Mouse (Mus musculus): Measurements from ENCODE around the gene Nos1ap. TPM values are rescaled to one million over a fixed set of nuclear protein-coding genes. Genes with fewer than 3 reads are reported as not detected.

Gene Nos1ap
- 17.2 and 23.5 TPM in 2 replicates for polyA plus RNA-seq (2012; rRNA removed)

DNA sequence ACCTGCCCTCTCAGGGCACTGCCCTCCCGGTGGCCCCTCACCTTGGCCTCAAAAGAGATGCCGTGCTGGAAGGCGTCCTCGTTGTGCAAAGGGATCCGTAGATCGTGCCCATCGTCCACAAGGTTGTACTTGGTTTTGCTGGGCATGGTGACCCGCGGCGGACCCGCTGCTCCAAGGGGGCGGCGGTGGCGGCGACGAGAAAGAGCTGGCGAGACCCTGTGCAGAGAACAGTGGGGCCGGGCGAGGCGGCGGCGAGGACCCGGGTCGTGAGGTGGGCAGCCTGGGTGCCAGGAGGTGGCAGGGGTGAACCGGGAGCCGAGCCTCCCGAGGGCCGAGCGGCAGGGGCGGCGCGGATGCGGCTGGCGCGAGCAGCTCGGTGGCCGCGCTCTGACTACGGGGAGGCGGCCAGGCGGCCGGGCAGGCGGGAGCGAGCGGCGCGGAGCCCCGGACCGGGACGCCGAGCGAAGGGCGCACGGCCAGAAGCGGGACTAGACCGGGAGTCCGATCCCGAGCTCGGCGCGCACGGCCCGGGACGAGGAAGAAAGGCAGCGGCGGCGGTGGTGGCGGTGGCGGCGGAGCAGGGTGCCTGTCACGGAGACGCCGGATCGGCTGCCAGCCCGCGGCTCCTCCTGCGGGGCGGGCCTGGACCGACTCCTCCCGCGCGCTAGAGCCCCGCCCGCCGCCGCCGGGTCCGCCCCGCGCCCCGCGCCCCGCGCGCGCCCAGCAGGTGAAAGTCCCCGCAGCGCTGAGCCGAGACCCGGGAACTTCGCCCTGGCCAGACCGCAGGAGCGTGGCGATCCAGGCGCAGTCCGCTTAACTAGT is at the start of gene Nos1ap:
Nos1ap (minus strand) TSS at position 643 of the 822 bp plus-strand sequence.

DNA sequence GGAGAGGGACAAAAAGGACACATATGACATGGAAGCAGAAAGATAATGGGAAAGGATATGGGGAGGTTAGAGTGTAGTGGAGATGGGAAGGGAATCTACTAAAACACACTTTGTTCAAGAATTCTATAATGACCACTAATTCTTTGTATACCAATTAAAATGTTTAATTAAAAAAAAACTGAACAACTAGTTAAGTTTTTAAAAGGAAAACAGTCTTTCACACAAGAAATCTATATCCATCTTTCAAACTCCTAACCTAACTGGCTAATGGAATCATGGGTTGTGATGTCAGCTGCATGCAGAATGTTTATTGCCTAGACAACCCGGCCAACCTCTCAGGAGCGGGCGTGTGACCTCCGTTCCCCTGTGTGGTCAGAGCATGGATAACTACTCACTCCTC is 281.2 kb downstream of the Nos1ap start, which contains the start of gene Spata46:
Spata46 (plus strand) TSS at position 301 of the 400 bp plus-strand sequence.

GRCm38 (mm10) chr1:170306232-170306631 is 283.4 kb downstream of the Nos1ap start, which contains the start of gene Gm7694:
Gm7694 (minus strand) TSS chr1:170306332.

GRCm38 (mm10) chr1:170277016-170277415 is 312.6 kb downstream of the Nos1ap start, which contains the start of gene Sh2d1b1:
Sh2d1b1 (plus strand) TSS chr1:170277320.

Other genes starting within 250 kb of the Nos1ap start
- 28.9 and 29.0 TPM in 2 replicates for gene Olfml2b, start 54.7 kb upstream of the Nos1ap start, polyA plus RNA-seq (2012; rRNA removed)